Mouse (Mus musculus): ENCODE measurements around the gene Slc46a1.

Gene Slc46a1

DNA sequence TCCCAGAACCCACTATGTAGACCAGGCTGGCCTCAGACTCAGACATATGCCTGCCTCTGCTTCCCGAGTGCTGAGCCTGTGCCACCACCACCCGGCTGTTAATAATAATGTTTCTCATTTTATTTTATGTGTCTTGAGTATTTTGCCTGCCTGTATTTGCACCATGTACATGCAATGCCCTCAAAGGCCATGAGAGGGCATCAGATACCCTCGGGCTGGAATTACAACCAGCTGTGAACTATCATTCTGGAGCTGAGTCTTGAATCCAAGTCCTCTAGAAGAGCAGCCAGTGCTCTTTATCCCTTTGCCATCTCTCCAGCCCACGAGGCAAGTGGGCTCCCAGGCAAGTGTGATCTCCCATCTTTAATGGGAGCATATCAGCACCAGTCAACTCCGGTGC lies 10.2 kb upstream of the Slc46a1 start:
- DNase-seq (ENCODE audit: low read depth, low spot score), result no peak

DNA sequence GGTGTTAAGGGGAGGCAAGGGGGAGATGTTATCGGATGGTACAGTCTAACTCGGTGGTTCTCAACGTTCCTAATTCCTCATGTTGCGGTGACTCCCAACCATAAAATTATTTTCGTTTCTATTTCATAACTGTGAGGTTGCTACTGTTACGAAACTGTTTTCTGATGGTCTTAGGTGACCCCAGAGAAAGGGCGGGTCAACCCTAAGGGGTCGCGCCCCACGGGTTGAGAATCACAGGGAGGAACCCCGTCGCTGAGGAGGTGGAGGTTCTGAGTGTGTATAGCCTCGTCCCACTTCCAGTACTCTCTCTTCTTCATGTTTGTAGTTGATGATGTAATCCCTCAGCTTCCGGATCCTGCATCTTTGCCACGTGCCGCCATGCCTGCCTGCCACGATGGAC lies 6.8 kb upstream of the Slc46a1 start:
- no peak for DNase-seq (ENCODE audit: low read depth, low spot score)

DNA sequence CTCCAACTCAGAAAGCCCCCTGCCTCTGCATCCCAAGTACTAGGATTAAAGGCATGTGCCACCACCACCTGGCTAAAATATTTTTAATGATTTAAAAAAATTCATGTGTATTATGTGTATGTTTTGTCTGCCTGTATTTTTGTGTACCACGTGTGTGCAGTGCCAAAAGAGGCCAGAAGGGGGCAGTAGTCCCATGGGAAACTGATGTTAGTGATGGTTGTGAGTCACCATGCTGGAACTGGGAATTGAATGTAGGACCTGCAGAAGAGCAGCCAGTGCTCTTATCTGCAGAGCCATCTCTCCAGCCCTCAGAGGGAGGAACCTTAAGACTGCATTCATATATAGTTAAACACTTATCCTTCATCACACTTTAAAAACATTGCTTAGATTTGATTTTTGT lies 3.6 kb upstream of the Slc46a1 start:
- no peak for DNase-seq (ENCODE audit: low read depth, low spot score)

DNA sequence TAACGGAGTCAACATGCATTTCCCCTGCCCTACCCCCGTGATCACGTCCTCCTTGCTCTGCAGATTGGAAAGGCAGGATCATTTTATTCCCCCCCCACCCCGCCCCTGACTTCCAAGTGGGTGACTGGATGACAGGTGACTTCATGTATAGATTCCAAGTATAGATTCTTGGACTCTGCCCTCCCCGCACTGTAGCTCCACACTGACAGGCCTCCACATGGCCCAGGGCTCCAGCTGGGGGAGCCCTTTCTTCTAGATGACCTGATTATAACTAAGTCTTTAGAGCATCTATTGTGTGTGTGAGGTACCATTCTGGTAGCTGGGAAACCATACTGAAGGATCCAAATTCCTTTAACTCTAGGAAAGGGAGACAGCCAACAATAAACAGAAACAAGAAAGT lies 2.8 kb upstream of the Slc46a1 start:
- DNase-seq (ENCODE audit: low read depth, low spot score), result no peak

DNA sequence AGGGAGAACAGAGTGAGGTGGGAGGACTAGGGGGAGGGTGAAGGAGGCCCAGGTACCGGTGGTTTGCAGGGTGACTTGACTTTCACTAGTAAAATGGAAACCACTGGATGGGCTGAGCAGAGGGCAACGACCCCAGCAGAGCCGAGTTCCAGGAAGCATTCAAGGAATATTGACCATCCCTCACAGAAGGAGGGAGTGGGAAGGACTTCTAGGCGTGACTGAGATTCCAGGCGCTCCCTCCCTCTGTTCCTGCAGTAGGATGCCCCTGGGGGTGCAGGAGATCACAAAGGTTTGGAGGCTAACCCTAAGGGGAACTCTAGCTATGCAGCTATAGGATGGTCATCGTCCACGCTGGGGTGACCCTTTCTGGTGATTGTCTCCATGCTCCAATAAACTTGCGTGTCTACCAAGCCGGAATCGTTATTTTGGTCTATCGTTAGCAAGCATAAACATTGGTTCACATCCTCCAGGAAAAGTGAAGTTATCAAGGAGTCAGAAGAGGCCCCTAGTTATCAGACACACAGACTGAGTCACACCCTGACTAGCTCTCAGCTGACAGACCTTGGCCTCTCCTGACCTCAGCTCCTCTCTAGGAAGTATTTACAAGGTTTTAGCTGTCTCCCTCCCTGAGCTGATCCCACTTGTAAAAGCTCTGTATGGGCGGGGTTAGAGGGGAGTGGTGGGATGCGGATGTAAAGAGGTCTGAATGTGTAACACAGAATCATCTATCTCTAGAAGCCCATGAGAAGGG lies 2.0 kb upstream of the Slc46a1 start:
- no peak for DNase-seq (ENCODE audit: low read depth, low spot score)

DNA sequence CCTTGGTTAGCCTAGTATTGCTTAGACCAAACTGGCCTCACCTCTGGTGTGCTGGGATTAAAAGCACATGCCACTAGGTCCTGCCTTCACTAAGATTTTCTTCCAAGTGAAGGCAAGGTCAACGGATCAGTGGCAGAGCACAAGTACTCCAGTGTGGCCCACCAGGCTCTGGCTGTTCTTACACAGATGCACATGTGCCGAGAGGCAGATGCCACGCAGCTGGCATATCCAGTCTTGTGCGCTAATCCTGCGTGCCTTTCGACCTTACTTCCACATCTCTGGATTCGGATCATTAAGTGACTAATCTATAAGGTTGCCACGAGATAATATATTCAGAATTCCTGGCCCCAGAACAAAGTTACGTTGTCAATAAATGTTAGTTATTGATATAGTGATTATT lies 381 bp upstream of the Slc46a1 start:
- DNase-seq (ENCODE audit: low read depth, low spot score), result no peak

DNA sequence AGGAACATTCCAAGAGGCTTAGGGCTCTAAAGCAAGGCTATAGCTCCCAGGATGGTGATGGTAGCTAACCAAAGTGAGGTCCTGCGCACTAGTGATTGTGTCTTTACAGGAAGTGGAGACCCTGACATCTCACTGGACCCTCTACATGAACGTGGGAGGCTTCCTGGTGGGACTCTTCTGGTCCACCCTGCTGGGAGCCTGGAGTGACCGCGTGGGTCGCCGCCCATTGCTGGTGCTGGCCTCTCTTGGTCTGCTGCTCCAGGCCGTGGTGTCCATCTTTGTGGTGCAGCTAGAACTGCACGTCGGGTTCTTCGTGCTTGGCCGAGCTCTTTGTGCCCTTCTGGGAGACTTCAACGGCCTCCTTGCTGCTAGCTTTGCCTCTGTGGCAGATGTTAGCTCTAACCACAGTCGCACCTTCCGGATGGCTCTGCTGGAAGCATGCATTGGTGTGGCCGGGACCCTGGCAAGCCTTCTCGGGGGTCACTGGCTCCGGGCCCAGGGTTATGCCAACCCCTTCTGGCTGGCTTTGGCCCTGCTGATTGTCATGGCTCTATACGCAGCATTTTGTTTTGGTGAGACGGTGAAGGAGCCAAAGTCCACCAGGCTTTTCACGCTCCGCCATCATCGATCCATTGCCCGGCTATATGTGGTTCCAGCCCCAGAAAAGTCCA lies 880 bp downstream of the Slc46a1 start:
- DNase-seq (ENCODE audit: low read depth, low spot score), result no peak

DNA sequence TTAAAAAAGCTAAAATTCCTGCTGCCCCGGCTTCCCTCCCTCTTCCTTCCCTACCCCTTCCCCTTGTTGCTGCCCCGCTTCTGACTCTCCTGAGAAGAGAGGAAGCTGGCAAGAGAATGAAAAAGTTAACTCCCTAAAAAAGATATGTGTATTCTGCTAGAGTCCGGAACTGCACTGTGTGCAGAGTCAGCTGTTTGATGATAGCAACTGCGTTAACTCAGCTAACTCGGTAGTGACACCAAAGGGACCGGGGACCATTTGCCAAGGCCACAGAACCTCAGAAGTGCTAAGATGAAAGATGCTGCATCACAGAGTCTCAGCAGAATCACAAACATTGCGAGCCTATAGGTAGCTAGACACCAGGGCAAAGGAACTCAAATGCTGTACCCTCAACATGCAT lies 2.0 kb downstream of the Slc46a1 start:
- no peak for DNase-seq (ENCODE audit: low read depth, low spot score)

DNA sequence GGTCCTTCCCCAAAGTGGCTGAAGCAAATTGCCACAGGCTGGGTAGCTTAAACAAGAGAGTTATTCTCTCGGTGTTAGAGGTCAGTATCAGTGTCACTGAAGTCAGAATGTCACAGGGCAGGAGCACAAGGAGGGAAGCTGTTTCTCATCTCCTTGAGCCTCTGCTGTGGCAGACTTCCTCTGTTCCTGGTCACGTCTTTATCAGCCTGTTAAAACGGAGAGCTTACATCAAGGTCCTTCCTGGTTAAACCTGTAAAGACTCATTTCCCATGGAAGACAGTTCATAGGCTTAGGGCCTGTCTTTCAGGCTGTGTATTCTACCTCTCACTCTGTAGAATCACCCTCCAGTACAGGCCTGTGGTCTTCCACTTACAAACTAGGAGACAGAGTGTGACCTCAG lies 2.4 kb downstream of the Slc46a1 start:
- DNase-seq (ENCODE audit: low read depth, low spot score), result no peak

DNA sequence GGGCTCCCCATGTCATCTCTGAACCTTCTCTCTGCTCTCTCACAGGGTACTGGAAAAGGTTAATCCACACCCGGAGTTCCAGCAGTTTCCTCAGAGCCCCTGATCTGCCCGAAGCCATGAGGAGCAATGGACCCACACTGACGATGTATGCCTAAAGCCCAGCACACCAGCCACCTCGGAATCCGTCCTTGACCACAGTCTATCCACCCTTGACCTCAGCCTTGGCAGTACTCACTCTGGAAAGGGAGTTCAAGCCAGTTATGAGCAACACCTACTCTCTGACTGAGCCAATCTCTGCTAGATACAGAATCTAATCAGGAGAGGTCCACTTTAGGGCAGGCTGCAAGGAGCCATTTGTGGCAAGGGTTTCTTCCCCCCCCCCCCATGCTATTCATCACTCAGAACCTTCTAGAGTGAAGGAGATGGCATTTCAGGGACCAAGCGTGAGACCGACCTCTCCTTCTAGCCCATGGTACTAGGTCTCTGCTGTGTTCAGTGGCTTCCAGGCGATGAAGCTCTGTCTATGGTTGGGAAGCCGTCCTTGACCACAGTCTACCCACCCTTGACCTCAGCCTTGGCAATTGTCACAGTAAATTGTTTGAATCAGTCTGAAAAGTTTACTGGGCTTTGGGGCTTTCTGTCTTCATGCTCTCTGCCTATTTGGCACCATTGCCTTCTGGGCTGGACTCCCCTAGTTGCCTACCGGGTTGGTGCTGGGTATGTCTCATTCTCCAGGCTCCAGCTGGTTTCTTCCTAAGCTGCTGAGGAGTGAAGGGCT lies 6.0 kb downstream of the Slc46a1 start:
- DNase-seq (ENCODE audit: low read depth, low spot score), result no peak

DNA sequence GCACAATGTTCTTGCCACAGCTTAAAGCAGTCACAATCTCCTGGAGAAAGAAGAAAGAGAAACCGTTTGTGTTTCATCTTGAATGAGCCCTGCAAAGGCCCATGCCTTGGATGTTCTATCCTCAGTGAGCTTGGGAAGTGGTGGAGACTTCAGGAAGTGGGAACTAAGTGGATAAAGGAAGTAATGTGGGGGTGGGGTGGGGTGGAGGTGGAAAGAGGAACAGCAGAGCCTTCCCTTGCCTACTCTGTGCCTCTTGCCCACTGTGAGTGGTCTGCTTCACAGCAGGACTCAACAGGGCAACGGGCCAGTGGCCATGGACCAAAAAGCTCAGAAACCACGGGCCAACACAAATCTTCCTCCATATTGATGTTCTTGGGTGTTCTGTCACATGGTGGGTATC lies 9.8 kb downstream of the Slc46a1 start:
- no peak for DNase-seq (ENCODE audit: low read depth, low spot score)

DNA sequence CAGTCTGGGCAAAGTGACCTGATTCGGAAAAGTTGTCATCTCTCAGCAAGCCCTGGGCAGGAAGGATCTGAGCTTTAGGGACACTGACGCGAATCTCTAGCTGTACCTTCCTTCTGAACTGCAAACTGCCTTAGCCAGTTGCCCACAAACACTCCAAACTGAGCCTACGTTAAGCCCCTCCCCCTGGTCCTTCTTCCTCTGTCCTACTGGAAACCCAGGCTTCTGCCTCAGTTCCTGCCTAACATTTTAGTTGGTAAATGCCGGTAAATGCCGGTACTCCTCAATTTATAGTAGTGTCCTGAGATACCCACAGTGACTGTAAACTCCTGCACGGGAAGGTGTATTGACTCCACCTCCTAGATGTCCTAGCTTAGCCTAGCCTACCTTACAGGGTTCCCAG lies 18.1 kb downstream of the Slc46a1 start:
- no peak for DNase-seq (ENCODE audit: low read depth, low spot score)

DNA sequence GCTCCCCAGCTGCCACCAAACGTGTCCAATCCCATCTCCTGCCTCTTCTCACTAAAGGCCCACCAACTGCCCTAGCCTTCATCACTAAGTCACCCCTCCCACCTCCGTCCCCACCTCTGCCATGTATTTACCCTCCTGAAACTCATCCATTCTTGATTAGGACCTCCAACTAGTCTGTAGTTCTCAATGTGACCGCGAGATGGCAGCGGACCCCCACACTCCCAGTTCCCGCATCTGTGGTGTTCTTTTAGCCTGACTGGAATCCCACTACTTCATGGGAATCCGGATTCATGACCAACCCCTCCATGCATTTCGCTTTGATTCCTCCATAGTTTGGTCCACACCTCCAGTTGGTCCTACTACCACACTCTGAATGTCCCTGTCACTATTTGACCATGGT lies 22.7 kb downstream of the Slc46a1 start:
- no peak for DNase-seq (ENCODE audit: low read depth, low spot score)

DNA sequence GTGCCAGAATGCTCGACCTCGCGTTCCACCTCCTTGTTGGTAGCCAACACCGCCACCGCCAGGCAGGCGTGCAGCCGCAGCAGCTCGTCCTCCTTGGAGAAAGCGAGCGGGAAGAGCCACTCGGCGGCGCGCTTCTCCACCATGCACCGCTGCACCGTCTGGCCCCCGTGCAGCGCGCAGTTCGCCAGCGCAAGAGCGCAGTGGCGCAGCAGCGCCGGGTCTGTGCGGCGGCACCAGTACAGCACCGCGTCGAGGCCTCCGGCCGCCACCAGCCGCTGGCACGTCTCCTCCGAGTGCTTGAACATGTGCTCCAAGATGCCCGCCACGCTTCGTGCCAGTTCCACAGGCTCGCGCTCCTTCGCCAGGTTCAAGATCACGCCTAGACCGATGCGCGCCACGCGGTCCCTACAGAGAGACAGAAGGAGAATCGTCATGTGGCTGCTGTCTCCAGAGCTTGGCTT lies 25.3 kb downstream of the Slc46a1 start:
- DNase-seq (ENCODE audit: low read depth, low spot score), result no peak

DNA sequence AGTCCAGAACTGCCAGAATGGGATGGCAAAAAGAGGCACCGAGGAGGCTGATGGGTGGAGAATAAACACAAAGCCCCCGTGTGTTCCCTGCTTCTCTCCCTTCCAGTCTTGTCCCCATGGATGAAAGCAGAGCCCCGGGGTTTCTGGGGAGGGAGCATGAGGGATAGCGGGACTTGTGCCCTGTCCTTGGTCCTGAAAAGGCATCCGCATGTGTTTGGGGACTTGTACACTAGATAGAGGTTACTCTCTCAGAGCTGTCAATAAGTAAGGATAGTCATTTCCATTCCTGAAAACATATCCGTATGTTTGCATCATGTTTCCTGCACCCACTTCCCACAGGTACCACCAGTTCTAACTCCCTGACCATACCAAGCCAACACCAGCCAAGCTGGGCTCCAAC lies 30.4 kb downstream of the Slc46a1 start:
- DNase-seq (ENCODE audit: low read depth, low spot score), result no peak

DNA sequence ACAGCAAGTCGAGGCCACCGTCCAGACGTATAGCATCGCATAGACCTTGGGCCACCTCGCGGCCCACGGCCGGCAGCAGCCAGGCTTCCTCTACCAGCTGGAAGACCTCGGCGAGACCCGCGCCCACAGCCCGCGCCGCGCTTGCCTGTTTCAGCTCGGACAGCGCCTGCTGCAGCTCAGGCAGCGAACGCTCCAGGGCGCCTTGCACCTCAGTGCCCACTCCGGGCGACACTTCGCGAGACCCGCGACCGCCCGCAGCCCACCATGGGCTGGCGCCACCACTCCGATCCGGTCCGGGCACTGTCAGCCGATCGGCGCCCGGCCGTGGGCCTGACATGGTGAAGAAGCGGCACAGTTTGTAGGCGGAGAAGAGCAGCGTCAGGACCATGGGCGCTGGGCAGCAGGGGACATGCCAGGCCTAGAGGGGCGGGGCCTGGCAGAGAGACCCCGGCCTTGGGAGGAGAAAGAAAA lies 31.6 kb downstream of the Slc46a1 start:
- DNase-seq (ENCODE audit: low read depth, low spot score), result no peak

DNA sequence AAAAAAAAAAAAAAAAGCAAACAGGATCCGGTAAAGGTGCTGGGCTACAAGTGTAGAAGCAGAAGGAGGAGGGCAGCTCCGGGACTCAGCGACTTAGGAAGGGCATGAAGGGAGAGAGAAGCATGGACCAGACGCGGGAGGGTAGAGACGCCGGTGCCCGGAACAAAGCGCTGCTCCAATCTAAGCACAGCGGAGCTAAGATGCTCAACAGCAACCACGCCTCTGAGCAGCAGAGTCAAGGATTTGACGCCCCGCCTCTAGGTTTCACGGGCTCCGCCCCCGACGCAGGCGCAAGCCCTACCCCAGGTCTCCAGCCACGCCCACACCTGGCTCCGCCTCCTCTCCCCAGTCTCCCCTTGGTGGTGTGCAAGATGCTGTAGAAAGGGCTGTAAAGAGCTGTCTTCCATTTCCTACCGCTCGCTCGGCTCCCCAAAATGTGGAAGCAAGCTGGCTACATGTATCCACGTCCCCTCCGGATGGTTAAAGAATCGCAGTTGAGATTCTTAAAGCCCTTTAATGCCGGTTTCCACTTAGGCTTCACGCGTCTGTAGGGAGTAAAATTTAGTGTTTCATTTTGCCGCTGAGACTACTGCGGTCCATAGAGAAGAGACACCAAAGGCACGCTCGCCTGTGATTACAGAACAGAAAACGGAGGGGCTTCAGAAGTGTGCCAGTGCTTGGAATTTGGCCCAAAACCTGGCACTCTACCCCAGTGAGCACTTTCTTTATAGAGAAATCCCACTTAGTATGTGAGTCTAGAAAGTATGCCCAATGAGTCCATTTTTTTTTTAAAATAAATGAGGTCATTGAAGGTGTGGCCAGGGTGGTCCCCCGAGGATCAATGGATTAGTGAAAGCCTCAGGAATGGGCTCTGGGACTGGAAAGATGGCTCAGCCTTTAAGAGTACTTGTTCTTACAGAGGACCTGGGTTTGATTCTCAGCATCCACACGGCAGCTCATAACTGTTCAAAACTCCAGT lies 32.3 kb downstream of the Slc46a1 start, which contains the start of gene Sarm1:
Sarm1 (minus strand) TSS at position 211 of the 979 bp plus-strand sequence.
- DNase-seq (ENCODE audit: low read depth, low spot score), result peak; percentile 94

DNA sequence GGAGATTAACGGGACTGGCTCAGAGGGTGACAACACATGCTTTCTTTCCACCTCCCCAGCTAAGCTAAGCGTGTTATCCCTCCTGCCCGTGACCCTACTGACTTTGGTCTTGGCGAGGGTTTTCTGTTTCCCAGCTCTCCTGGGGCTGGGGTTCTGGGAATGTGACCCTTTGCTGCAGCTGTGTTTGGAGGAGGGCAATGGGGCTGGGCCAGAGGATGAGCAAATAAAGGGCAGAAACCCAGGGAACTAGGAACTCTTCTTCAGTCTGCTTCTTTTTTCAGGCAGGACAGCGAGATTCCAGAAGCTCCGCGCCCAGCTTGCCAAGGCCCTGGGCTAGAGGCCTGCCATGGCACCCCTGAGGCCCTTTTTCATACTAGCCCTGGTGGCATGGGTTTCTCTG lies 33.5 kb downstream of the Slc46a1 start, which contains the start of gene Vtn:
Vtn (plus strand) TSS at position 88 of the 400 bp plus-strand sequence.
- DNase-seq (ENCODE audit: low read depth, low spot score), result peak; percentile 84

DNA sequence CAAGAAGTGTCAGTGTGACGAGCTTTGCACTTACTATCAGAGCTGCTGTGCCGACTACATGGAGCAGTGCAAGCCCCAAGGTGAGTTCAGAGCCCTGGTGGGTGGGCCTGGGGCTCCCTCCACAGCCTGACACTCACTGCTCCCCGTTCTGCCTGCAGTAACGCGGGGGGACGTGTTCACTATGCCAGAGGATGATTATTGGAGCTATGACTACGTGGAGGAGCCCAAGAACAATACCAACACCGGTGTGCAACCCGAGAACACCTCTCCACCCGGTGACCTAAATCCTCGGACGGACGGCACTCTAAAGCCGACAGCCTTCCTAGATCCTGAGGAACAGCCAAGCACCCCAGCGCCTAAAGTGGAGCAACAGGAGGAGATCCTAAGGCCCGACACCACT lies 34.0 kb downstream of the Slc46a1 start:
- peak; percentile 47 for DNase-seq (ENCODE audit: low read depth, low spot score)

DNA sequence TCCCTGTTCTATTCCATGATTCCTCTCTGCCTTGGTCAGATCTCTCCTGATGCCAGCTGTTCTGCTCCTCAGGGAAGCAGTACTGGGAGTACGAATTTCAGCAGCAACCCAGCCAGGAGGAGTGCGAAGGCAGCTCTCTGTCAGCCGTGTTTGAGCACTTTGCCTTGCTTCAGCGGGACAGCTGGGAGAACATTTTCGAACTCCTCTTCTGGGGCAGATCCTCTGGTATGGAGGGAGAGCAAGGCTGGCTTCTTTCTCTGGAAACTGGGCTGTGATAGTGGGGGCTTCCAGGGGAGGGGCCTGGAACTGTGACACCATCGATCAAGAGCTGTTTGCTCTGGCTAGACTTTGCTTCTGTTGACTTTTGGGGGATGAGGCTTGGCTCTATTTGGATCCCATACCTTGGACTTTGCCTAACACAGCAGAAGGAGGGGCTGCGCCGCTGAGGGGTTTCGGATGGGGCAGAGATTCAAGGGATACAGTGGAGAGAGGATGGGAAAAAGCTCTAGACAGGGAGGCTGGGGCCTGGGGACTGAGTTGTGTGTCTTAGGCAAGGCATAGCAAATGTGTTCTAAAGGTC lies 35.2 kb downstream of the Slc46a1 start:
- no peak for DNase-seq (ENCODE audit: low read depth, low spot score)

DNA sequence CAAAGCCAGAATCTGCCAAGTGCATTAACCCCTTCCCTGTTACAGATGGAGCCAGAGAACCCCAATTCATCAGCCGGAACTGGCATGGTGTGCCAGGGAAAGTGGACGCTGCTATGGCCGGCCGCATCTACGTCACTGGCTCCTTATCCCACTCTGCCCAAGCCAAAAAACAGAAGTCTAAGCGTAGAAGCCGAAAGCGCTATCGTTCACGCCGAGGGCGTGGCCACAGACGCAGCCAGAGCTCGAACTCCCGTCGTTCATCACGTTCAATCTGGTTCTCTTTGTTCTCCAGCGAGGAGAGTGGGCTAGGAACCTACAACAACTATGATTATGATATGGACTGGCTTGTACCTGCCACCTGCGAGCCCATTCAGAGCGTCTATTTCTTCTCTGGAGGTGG lies 36.0 kb downstream of the Slc46a1 start:
- DNase-seq (ENCODE audit: low read depth, low spot score), result no peak

All from retina, adult 2 months (tissue).